Mouse (Mus musculus): ENCODE measurements at regions not wholly inside any gene's neighbourhood (a gene's known extent, or its start where the extent isn't known, plus 50 kb on each side); places are given as distances from the start of the nearest gene placed in this dataset.

- TF ChIP-seq CTCF (IDR thresholded peaks at IDR 0.05; ENCODE audit: low read depth) (no peak), EP300 (IDR thresholded peaks at IDR 0.05; ENCODE audit: low read depth) (no peak)
Measured at GRCm38 (mm10) chr15:69224619-69225587, 2724.2 kb upstream of the Lrrc6 start.
